Comparison of ENCODE assay signal across 12 mouse cellular contexts in the genomic region with DNA sequence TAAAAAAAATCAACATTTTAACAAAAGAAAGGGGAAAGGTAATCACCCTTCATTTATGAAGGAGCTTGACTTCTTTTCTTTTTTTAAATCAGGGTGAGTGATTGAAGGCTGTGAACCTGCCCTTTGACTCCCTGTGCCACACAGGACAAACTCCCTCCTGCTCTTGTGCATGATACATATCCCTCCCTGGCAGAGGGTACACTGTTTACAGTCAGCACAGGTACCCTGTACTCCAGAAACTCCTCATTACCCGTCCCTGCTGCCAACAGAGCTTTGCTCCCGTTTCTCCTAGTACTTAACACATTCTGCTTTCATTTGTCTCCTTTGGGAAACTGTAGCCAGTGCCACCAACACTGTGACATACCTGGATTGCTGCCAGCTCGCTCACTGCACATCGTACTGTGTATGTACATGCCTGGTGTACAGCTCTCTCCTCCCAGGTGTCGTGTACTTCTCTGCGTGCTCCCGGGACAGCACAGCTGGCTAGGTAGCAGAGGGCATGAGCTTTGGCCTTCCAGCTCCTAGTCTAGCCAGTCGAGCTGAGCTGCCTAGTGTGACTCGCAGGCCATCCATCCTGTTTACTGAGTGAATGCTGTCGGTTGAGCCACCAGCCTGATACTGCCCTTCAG.
A peak's percentile ranks its signal among the peaks of the same experiment; 100 is the strongest.
DNase-seq lines count a peak whose midpoint lies in the region; ATAC-seq and TF ChIP-seq lines count a peak whose summit lies in the region.
"Had no signal": no experiment of that assay in that cellular context is flagged by ENCODE, and none has a peak within 500 bp of the region (broad histone marks: within the 10 kb centered on the region; RNA-seq: fewer than 3 reads in every experiment).

No protein-coding gene starts in this region.

- intact Hi-C loops in heart, postnatal 10 days (cut with DNase I) = no loop called here

- ATAC-seq in midbrain, postnatal 0 days (ENCODE audit: low FRiP score) = no peak
- ATAC-seq in midbrain, embryonic 11.5 days (ENCODE audit: low FRiP score) = no peak
- no peak; the same call in 1 of the 2 replicates for ATAC-seq in kidney, postnatal 0 days (replicated peaks; ENCODE audit: low FRiP score, low read depth)
- ATAC-seq in stomach, postnatal 0 days (ENCODE audit: low FRiP score, low TSS enrichment) = peak; percentile 80
- ATAC-seq: forebrain, postnatal 0 days; midbrain, embryonic 15.5 days had no signal

- TF ChIP-seq EP300 in stomach, postnatal 0 days (optimal IDR thresholded peaks at IDR 0.05) = no peak

- H3K36me3 ChIP-seq in midbrain, postnatal 0 days (ENCODE audit: insufficient read depth, low read length) = no peaks in the 10 kb centered on the region
- H3K36me3 ChIP-seq in midbrain, embryonic 11.5 days (ENCODE audit: control insufficient read depth, insufficient read depth, low read length) = no peaks in the 10 kb centered on the region
- H3K36me3 ChIP-seq in kidney, postnatal 0 days (ENCODE audit: insufficient read depth, low read length) = no peaks in the 10 kb centered on the region
- H3K36me3 ChIP-seq in stomach, postnatal 0 days (ENCODE audit: control insufficient read depth, insufficient read depth, low read length) = no peaks in the 10 kb centered on the region
- H3K36me3 ChIP-seq: heart, embryonic 10.5 days; midbrain, embryonic 15.5 days had no signal

- peak; percentile 87 for DNase-seq in heart, adult 11 months
- no peak for DNase-seq in heart, postnatal 10 days
- peak; percentile 14 for DNase-seq in midbrain, postnatal 0 days (ENCODE audit: low spot score)
- no peak for DNase-seq in midbrain, embryonic 11.5 days (ENCODE audit: low spot score, missing footprints)
- DNase-seq in kidney, postnatal 0 days (ENCODE audit: low spot score) = no peak
- DNase-seq in stomach, postnatal 0 days (ENCODE audit: low spot score) = peak; percentile 60
- DNase-seq in thymus, postnatal 25 days = no peak
- DNase-seq in frontal cortex, postnatal 25 days (ENCODE audit: low spot score in 2 of 2) = no peak
- DNase-seq: forebrain, postnatal 0 days; spleen, adult 18-20 months had no signal

- no peaks in the 10 kb centered on the region for H3K9me3 ChIP-seq in midbrain, postnatal 0 days (ENCODE audit: low read length)
- H3K9me3 ChIP-seq in midbrain, embryonic 11.5 days (ENCODE audit: control insufficient read depth, low read length) = no peaks in the 10 kb centered on the region
- H3K9me3 ChIP-seq in kidney, postnatal 0 days (replicated peaks; ENCODE audit: low read length) = no peaks in the 10 kb centered on the region
- H3K9me3 ChIP-seq in stomach, postnatal 0 days (ENCODE audit: control insufficient read depth, low read length) = no peaks in the 10 kb centered on the region
- H3K9me3 ChIP-seq: heart, embryonic 10.5 days; midbrain, embryonic 15.5 days had no signal

- no peak overlapping the region for H3K4me3 ChIP-seq in midbrain, postnatal 0 days (ENCODE audit: low read depth, low read length)
- H3K4me3 ChIP-seq in midbrain, embryonic 11.5 days (ENCODE audit: low read depth, low read length) = no peak overlapping the region
- H3K4me3 ChIP-seq in kidney, postnatal 0 days (replicated peaks; ENCODE audit: low read depth, low read length) = no peak overlapping the region
- H3K4me3 ChIP-seq in stomach, postnatal 0 days (ENCODE audit: low read depth, low read length) = no peak overlapping the region
- H3K4me3 ChIP-seq: heart, embryonic 10.5 days; midbrain, embryonic 15.5 days had no signal

- no peak for TF ChIP-seq CTCF in midbrain, postnatal 0 days (IDR thresholded peaks at IDR 0.05)
- TF ChIP-seq CTCF in kidney, postnatal 0 days (IDR thresholded peaks at IDR 0.05; ENCODE audit: low read depth) = no peak
- TF ChIP-seq CTCF in stomach, postnatal 0 days (IDR thresholded peaks at IDR 0.05; ENCODE audit: low read depth) = no peak

- no peaks in the 10 kb centered on the region for H3K27me3 ChIP-seq in midbrain, postnatal 0 days (ENCODE audit: insufficient read depth, low read length)
- H3K27me3 ChIP-seq in midbrain, embryonic 11.5 days (ENCODE audit: control insufficient read depth, insufficient read depth, low read length) = no peaks in the 10 kb centered on the region
- H3K27me3 ChIP-seq in kidney, postnatal 0 days (ENCODE audit: insufficient read depth, low read length) = no peaks in the 10 kb centered on the region
- no peaks in the 10 kb centered on the region for H3K27me3 ChIP-seq in stomach, postnatal 0 days (ENCODE audit: control insufficient read depth, insufficient read depth, low read length)
- H3K27me3 ChIP-seq: midbrain, embryonic 15.5 days had no signal

- no peak overlapping the region for H3K4me2 ChIP-seq in midbrain, postnatal 0 days (ENCODE audit: low read depth, low read length, poor library complexity, severe bottlenecking)
- H3K4me2 ChIP-seq in midbrain, embryonic 11.5 days = no peak overlapping the region
- H3K4me2 ChIP-seq in kidney, postnatal 0 days (ENCODE audit: low read length) = no peak overlapping the region
- H3K4me2 ChIP-seq in stomach, postnatal 0 days (replicated peaks; ENCODE audit: low read depth) = no peak overlapping the region
- H3K4me2 ChIP-seq: midbrain, embryonic 15.5 days had no signal

- no peak overlapping the region for H3K9ac ChIP-seq in midbrain, postnatal 0 days (replicated peaks; ENCODE audit: low read length, poor library complexity, severe bottlenecking)
- H3K9ac ChIP-seq in midbrain, embryonic 11.5 days (ENCODE audit: low read length) = no peak overlapping the region
- H3K9ac ChIP-seq in kidney, postnatal 0 days (ENCODE audit: low read depth, low read length) = no peak overlapping the region
- no peak overlapping the region for H3K9ac ChIP-seq in stomach, postnatal 0 days (ENCODE audit: low read length)
- H3K9ac ChIP-seq: forebrain, postnatal 0 days; midbrain, embryonic 15.5 days had no signal

- H3K4me1 ChIP-seq in midbrain, postnatal 0 days (ENCODE audit: insufficient read depth, low read length) = no peaks in the 10 kb centered on the region
- H3K4me1 ChIP-seq in midbrain, embryonic 11.5 days (ENCODE audit: control insufficient read depth, insufficient read depth, low read length) = no peaks in the 10 kb centered on the region
- H3K4me1 ChIP-seq in kidney, postnatal 0 days (replicated peaks; ENCODE audit: insufficient read depth, low read length) = 0 out of 2 replicates have a peak, but pooled peaks cover 4% of the 10 kb centered on the region
- 0 out of 2 replicates have a peak, but pooled peaks cover 2% of the 10 kb centered on the region for H3K4me1 ChIP-seq in stomach, postnatal 0 days (replicated peaks; ENCODE audit: control insufficient read depth, insufficient read depth)
- H3K4me1 ChIP-seq: midbrain, embryonic 15.5 days had no signal

- H3K27ac ChIP-seq in midbrain, postnatal 0 days (ENCODE audit: low read depth, low read length) = no peak overlapping the region
- H3K27ac ChIP-seq in midbrain, embryonic 11.5 days (ENCODE audit: low read depth, low read length) = no peak overlapping the region
- peak overlapping the region; percentile 36; the same call in 1 of the 2 replicates for H3K27ac ChIP-seq in kidney, postnatal 0 days
- 0 out of 2 replicates have a peak overlapping the region, but pooled peaks have one; percentile 13 for H3K27ac ChIP-seq in stomach, postnatal 0 days (replicated peaks)
- H3K27ac ChIP-seq: heart, embryonic 10.5 days; midbrain, embryonic 15.5 days had no signal

- 82% methylated on average over 10 of the region's 10 CpGs for WGBS in midbrain, postnatal 0 days
- WGBS in midbrain, embryonic 11.5 days = 83% methylated on average over 10 of the region's 10 CpGs
- 43% methylated on average over 10 of the region's 10 CpGs for WGBS in kidney, postnatal 0 days
- WGBS in stomach, postnatal 0 days = 26% methylated on average over 10 of the region's 10 CpGs

Comparison
In these comparisons a context has a peak if more than half of its experiments do, and no peak if none do; other contexts are left out.
1. DNase-seq: peak in heart, adult 11 months (single experiment), midbrain, postnatal 0 days (single experiment) and stomach, postnatal 0 days (single experiment); none in heart, postnatal 10 days (0 of 2), midbrain, embryonic 11.5 days (single experiment), kidney, postnatal 0 days (single experiment), thymus, postnatal 25 days (single experiment) and frontal cortex, postnatal 25 days (0 of 2).
2. H3K27ac ChIP-seq: peak in kidney, postnatal 0 days (single experiment) and stomach, postnatal 0 days (single experiment); none in midbrain, postnatal 0 days (single experiment) and midbrain, embryonic 11.5 days (single experiment).